ENCODE assay signal across 9 mouse cellular contexts in genomic region chr1:119463386-119463785, GRCm38 (mm10). TPM values are rescaled to one million over a fixed set of nuclear protein-coding genes. Genes with fewer than 3 reads are reported as not detected.
DNase-seq lines count a peak whose midpoint lies in the region; ATAC-seq lines count a peak whose summit lies in the region.
"Had no signal": no experiment of that assay in that cellular context is flagged by ENCODE, and none has a peak within 500 bp of the region (broad histone marks: within the 10 kb centered on the region; RNA-seq: fewer than 3 reads in every experiment).

No protein-coding gene starts in this region.

- no peaks in the 10 kb centered on the region for H3K36me3 ChIP-seq in midbrain, embryonic 10.5 days
- H3K36me3 ChIP-seq in midbrain, embryonic 15.5 days (replicated peaks) = no peaks in the 10 kb centered on the region

- H3K4me1 ChIP-seq in midbrain, embryonic 10.5 days = no peaks in the 10 kb centered on the region
- no peaks in the 10 kb centered on the region for H3K4me1 ChIP-seq in midbrain, embryonic 15.5 days

- peak; percentile 40 to 43 for DNase-seq in cerebellum, adult 18-20 months
- peak; percentile 56 for DNase-seq in midbrain, embryonic 10.5 days (ENCODE audit: low spot score)
- DNase-seq in c-Kit-positive CD71-positive TER-119-negative erythroid progenitor cells, embryonic 14.5 days (ENCODE audit: low read depth) = peak; percentile 54
- peak; percentile 75 for DNase-seq in heart, postnatal 4 days
- peak; percentile 80 for DNase-seq in lung, postnatal 36 days
- peak; percentile 65 for DNase-seq in thymus, postnatal 0 days (ENCODE audit: low spot score)

- 49% methylated on average over 2 of the region's 2 CpGs for WGBS in midbrain, embryonic 10.5 days
- WGBS in midbrain, embryonic 15.5 days = 43% methylated on average over 2 of the region's 2 CpGs

- 0 out of 2 replicates have a peak, but pooled peaks cover 3% of the 10 kb centered on the region for H3K27me3 ChIP-seq in midbrain, embryonic 10.5 days (ENCODE audit: low read depth, poor library complexity, severe bottlenecking)
- H3K27me3 ChIP-seq in midbrain, embryonic 15.5 days (replicated peaks) = no peaks in the 10 kb centered on the region

- H3K27ac ChIP-seq in midbrain, embryonic 10.5 days (replicated peaks) = no peak overlapping the region
- H3K27ac ChIP-seq in midbrain, embryonic 15.5 days = no peak overlapping the region
- H3K27ac ChIP-seq: macrophage had no signal

- no peak overlapping the region for H3K4me2 ChIP-seq in midbrain, embryonic 15.5 days

- H3K9me3 ChIP-seq in midbrain, embryonic 10.5 days (replicated peaks) = no peaks in the 10 kb centered on the region
- H3K9me3 ChIP-seq in midbrain, embryonic 15.5 days = no peaks in the 10 kb centered on the region

- ATAC-seq in cerebellum, adult (ENCODE audit: insufficient number of reproducible peaks, low FRiP score, low TSS enrichment) = no peak
- no peak for ATAC-seq in midbrain, embryonic 15.5 days (replicated peaks)

- no peak overlapping the region for H3K9ac ChIP-seq in midbrain, embryonic 15.5 days

- H3K4me3 ChIP-seq in midbrain, embryonic 10.5 days = no peak overlapping the region
- no peak overlapping the region for H3K4me3 ChIP-seq in midbrain, embryonic 15.5 days

RNA-seq across cellular contexts. Expression of gene Ralb, which starts 41.2 kb away (rescaled TPM):
- polyA plus RNA-seq in midbrain, embryonic 10.5 days (2016; fragmentation: Nextera tagmentation; extraction: Ambion mirVana) = 89.2 and 93.2 TPM in 2 replicates
- polyA plus RNA-seq in midbrain, embryonic 15.5 days (2015; fragmentation: Nextera tagmentation; extraction: Ambion mirVana) = 60.2 and 62.1 TPM in 2 replicates
- 10 to 100 TPM; 59.2 to 62.2 TPM for total RNA-seq in heart, postnatal 4 days (2021)
- polyA plus RNA-seq in thymus, postnatal 0 days (2015; fragmentation: Nextera tagmentation; extraction: Ambion mirVana) = 82.7 and 87.1 TPM in 2 replicates

RNA-seq across cellular contexts. Expression of gene Inhbb, which starts 41.3 kb away (rescaled TPM):
- 0.25 and 0.50 TPM in 2 replicates for polyA plus RNA-seq in midbrain, embryonic 10.5 days (2016; fragmentation: Nextera tagmentation; extraction: Ambion mirVana)
- 2.4 and 2.5 TPM in 2 replicates for polyA plus RNA-seq in midbrain, embryonic 15.5 days (2015; fragmentation: Nextera tagmentation; extraction: Ambion mirVana)
- 1 to 10 TPM; 1.4 to 1.8 TPM for total RNA-seq in heart, postnatal 4 days (2021)
- 0.56 and 0.93 TPM in 2 replicates for polyA plus RNA-seq in thymus, postnatal 0 days (2015; fragmentation: Nextera tagmentation; extraction: Ambion mirVana)
